Comparison of ENCODE assay signal across 8 mouse cellular contexts in genomic region chr2:59881404-59881803, GRCm38 (mm10). TPM values are rescaled to one million over a fixed set of nuclear protein-coding genes. Genes with fewer than 3 reads are reported as not detected.
DNase-seq lines count a peak whose midpoint lies in the region; ATAC-seq and TF ChIP-seq lines count a peak whose summit lies in the region.

No protein-coding gene starts in this region.

- TF ChIP-seq CTCF in bone marrow, adult 2 months (IDR thresholded peaks at IDR 0.05; ENCODE audit: control insufficient read depth, insufficient read depth, low read length): no peak
- no peak for TF ChIP-seq CTCF in cerebellum, adult 2 months (IDR thresholded peaks at IDR 0.05; ENCODE audit: borderline replicate concordance, insufficient read depth, low read depth, low read length)

- DNase-seq in heart, adult 18-20 months: no peak
- no peak for DNase-seq in urinary bladder, adult 2 months (ENCODE audit: low spot score)
- DNase-seq in ovary, adult 18-20 months (ENCODE audit: low spot score): no peak
- no peak for DNase-seq in cerebellum, adult 2 months

- no peaks in the 10 kb centered on the region for H3K27me3 ChIP-seq in heart, embryonic 11.5 days (ENCODE audit: control insufficient read depth, insufficient read depth, low read length)
- H3K27me3 ChIP-seq in hindbrain, embryonic 13.5 days: no peaks in the 10 kb centered on the region
- H3K27me3 ChIP-seq in midbrain, embryonic 12.5 days: no peaks in the 10 kb centered on the region
- no peaks in the 10 kb centered on the region for H3K27me3 ChIP-seq in cerebellum, adult 2 months (ENCODE audit: control insufficient read depth, insufficient read depth, low read length)

- peak overlapping the region; percentile 79 for H3K4me3 ChIP-seq in heart, embryonic 11.5 days (ENCODE audit: low read depth, low read length)
- H3K4me3 ChIP-seq in bone marrow, adult 2 months (replicated peaks; ENCODE audit: control insufficient read depth, low read depth, low read length): peak overlapping the region; percentile 2
- H3K4me3 ChIP-seq in hindbrain, embryonic 13.5 days: peak overlapping the region; percentile 67
- peak overlapping the region; percentile 76; the same call in 1 of the 2 replicates for H3K4me3 ChIP-seq in midbrain, embryonic 12.5 days
- H3K4me3 ChIP-seq in cerebellum, adult 2 months (replicated peaks; ENCODE audit: insufficient read depth, low read depth, low read length): no peak overlapping the region

- no peak for TF ChIP-seq POLR2A in bone marrow, adult 2 months (IDR thresholded peaks at IDR 0.05; ENCODE audit: borderline replicate concordance, control insufficient read depth, low read depth, low read length)
- TF ChIP-seq POLR2A in cerebellum, adult 2 months (IDR thresholded peaks at IDR 0.05; ENCODE audit: borderline replicate concordance, insufficient read depth, low read length): no peak

- H3K9ac ChIP-seq in heart, embryonic 11.5 days (ENCODE audit: low read depth, low read length): peak overlapping the region; percentile 89
- H3K9ac ChIP-seq in hindbrain, embryonic 13.5 days: 0 out of 2 replicates have a peak overlapping the region, but pooled peaks have one; percentile 77
- H3K9ac ChIP-seq in midbrain, embryonic 12.5 days (replicated peaks): no peak overlapping the region; the same call in 1 of the 2 replicates

- 50% methylated on average over 6 of the region's 6 CpGs for WGBS in heart, embryonic 11.5 days (ENCODE audit: insufficient replicate concordance)
- WGBS in bone marrow, adult 2 months: 16% methylated on average over 6 of the region's 6 CpGs
- WGBS in hindbrain, embryonic 13.5 days: 81% methylated on average over 6 of the region's 6 CpGs
- 85% methylated on average over 6 of the region's 6 CpGs for WGBS in midbrain, embryonic 12.5 days
- WGBS in cerebellum, adult 2 months: 79% methylated on average over 6 of the region's 6 CpGs

- ATAC-seq in heart, embryonic 11.5 days (replicated peaks; ENCODE audit: insufficient number of reproducible peaks, low FRiP score, low TSS enrichment): no peak
- ATAC-seq in hindbrain, embryonic 13.5 days (ENCODE audit: low FRiP score): no peak
- no peak for ATAC-seq in midbrain, embryonic 12.5 days (ENCODE audit: low FRiP score, low read depth)

- H3K4me1 ChIP-seq in heart, embryonic 11.5 days (ENCODE audit: control insufficient read depth, insufficient read depth, low read length): peaks cover 4% of the 10 kb centered on the region
- H3K4me1 ChIP-seq in bone marrow, adult 2 months (ENCODE audit: control insufficient read depth, insufficient read depth, low read length): no peaks in the 10 kb centered on the region; the same call in 1 of the 2 replicates
- peaks cover 5% of the 10 kb centered on the region for H3K4me1 ChIP-seq in hindbrain, embryonic 13.5 days (replicated peaks)
- H3K4me1 ChIP-seq in midbrain, embryonic 12.5 days: peaks cover 10% of the 10 kb centered on the region
- H3K4me1 ChIP-seq in cerebellum, adult 2 months (ENCODE audit: control insufficient read depth, insufficient read depth, low read length): no peaks in the 10 kb centered on the region

- H3K9me3 ChIP-seq in heart, embryonic 11.5 days (replicated peaks; ENCODE audit: control insufficient read depth, low read length): no peaks in the 10 kb centered on the region
- H3K9me3 ChIP-seq in hindbrain, embryonic 13.5 days: peaks cover 5% of the 10 kb centered on the region; the same call in 1 of the 2 replicates
- no peaks in the 10 kb centered on the region for H3K9me3 ChIP-seq in midbrain, embryonic 12.5 days

- H3K36me3 ChIP-seq in heart, embryonic 11.5 days (ENCODE audit: control insufficient read depth, insufficient read depth, low read length): no peaks in the 10 kb centered on the region
- H3K36me3 ChIP-seq in hindbrain, embryonic 13.5 days: no peaks in the 10 kb centered on the region
- H3K36me3 ChIP-seq in midbrain, embryonic 12.5 days: no peaks in the 10 kb centered on the region

- H3K4me2 ChIP-seq in heart, embryonic 11.5 days: peak overlapping the region; percentile 70
- H3K4me2 ChIP-seq in hindbrain, embryonic 13.5 days: peak overlapping the region; percentile 86
- peak overlapping the region; percentile 82 for H3K4me2 ChIP-seq in midbrain, embryonic 12.5 days (replicated peaks)

- H3K27ac ChIP-seq in heart, embryonic 11.5 days (ENCODE audit: low read depth, low read length): peak overlapping the region; percentile 80; the same call in 1 of the 2 replicates
- no peak overlapping the region for H3K27ac ChIP-seq in bone marrow, adult 2 months (ENCODE audit: control insufficient read depth, insufficient read depth, low read depth, low read length, poor library complexity)
- no peak overlapping the region for H3K27ac ChIP-seq in hindbrain, embryonic 13.5 days
- H3K27ac ChIP-seq in midbrain, embryonic 12.5 days (replicated peaks): no peak overlapping the region
- H3K27ac ChIP-seq in cerebellum, adult 2 months (ENCODE audit: insufficient read depth, low read length): no peak overlapping the region

RNA-seq across cellular contexts. Expression of gene Wdsub1, which starts 1.0 kb away (rescaled TPM):
- polyA plus RNA-seq in heart, embryonic 11.5 days (2014; fragmentation: Nextera tagmentation; extraction: Ambion mirVana): 44.5 and 53.8 TPM in 2 replicates
- total RNA-seq in heart, adult 18-20 months (2021): 10 to 100 TPM; 18.6 to 19.2 TPM
- polyA plus RNA-seq in bone marrow, adult 2 months (2011; ENCODE audit: insufficient read depth, insufficient read length, low replicate concordance, missing spikeins): 3.0 and 8.0 TPM in 2 replicates
- 15.0 and 17.3 TPM in 2 replicates for polyA plus RNA-seq in hindbrain, embryonic 13.5 days (2015; fragmentation: Nextera tagmentation; extraction: Ambion mirVana)
- polyA plus RNA-seq in midbrain, embryonic 12.5 days (2016; fragmentation: Nextera tagmentation; extraction: Ambion mirVana): 16.1 and 17.6 TPM in 2 replicates
- polyA plus RNA-seq in urinary bladder, adult 2 months (2012; rRNA removed): 66.7 and 82.0 TPM in 2 replicates
- polyA plus RNA-seq in cerebellum, adult 2 months (2012; rRNA removed): 28.9 and 31.9 TPM in 2 replicates
